Mouse (Mus musculus) embryonic facial prominence, embryonic 15.5 days (tissue): ENCODE results near the gene Cnn1. TPM values are rescaled to one million over a fixed set of nuclear protein-coding genes. Genes with fewer than 3 reads are reported as not detected.

Experiments
- ATAC-seq: fragments of 200-750 bp; cut with Nextera tagmentation; 2 replicates; pipeline ENCODE4 v1.8.0; 2017; ENCODE audit warnings: low read depth, moderate TSS enrichment; ENCODE audit not compliant: insufficient number of reproducible peaks, low FRiP score, low TSS enrichment
- H3K27ac ChIP-seq: fragments of 300-500 bp; sonication (generic); replicated peaks from 2 replicates; pipeline ENCODE4 v1.5.1; 2015; ENCODE audit warnings: mild to moderate bottlenecking, inconsistent platforms
- H3K27me3 ChIP-seq: fragments of 300-500 bp; sonication (generic); 2 replicates; pipeline ENCODE4 v1.6.1; 2015; ENCODE audit warnings: inconsistent platforms
- H3K36me3 ChIP-seq: fragments of 300-500 bp; sonication (generic); 2 replicates; pipeline ENCODE4 v1.6.1; 2015; ENCODE audit warnings: mild to moderate bottlenecking, inconsistent platforms
- H3K4me1 ChIP-seq: fragments of 300-500 bp; sonication (generic); 2 replicates; pipeline ENCODE4 v1.6.1; 2015; ENCODE audit warnings: inconsistent platforms
- H3K4me2 ChIP-seq: fragments of 300-500 bp; sonication (generic); replicated peaks from 2 replicates; pipeline ENCODE4 v1.6.1; 2015; ENCODE audit warnings: mild to moderate bottlenecking, inconsistent platforms
- H3K4me3 ChIP-seq: fragments of 300-500 bp; sonication (generic); replicated peaks from 2 replicates; pipeline ENCODE4 v1.5.1; 2015; ENCODE audit warnings: mild to moderate bottlenecking, inconsistent platforms
- H3K9ac ChIP-seq: fragments of 300-500 bp; sonication (generic); 2 replicates; pipeline ENCODE4 v1.6.1; 2015; ENCODE audit warnings: inconsistent platforms
- H3K9me3 ChIP-seq: fragments of 300-500 bp; sonication (generic); replicated peaks from 2 replicates; pipeline ENCODE4 v1.6.1; 2016; ENCODE audit warnings: inconsistent platforms
- WGBS: fragments of 180-500 bp; shearing (Covaris S2); methylation state at CpG from one replicate; pipeline ENCODE4 v1.1.7; 2015; 5-methylcytosine and 5-hydroxymethylcytosine counted together
- polyA plus RNA-seq: library from polyadenylated mRNA; unstranded; fragments of >200 nt; fragmentation: Nextera tagmentation; extraction: Ambion mirVana; gene quantifications from 2 replicates; pipeline ENCODE4 v1.2.1, GENCODE M21; 2015

Gene Cnn1
- polyA plus RNA-seq, 1 experiment from 2014 or later, result 4.3 TPM

- Histone ChIP-seq H3K9me3 (no peaks in the 10 kb centered on the region), H3K4me1 (peaks cover 13% of the 10 kb centered on the region), H3K27me3 (no peaks in the 10 kb centered on the region), H3K4me3 (peak overlapping the region; percentile 41), H3K4me2 (peak overlapping the region; percentile 64), H3K36me3 (no peaks in the 10 kb centered on the region), H3K9ac (peak overlapping the region; percentile 29; the same call in 1 of the 2 replicates), H3K27ac (0 out of 2 replicates have a peak overlapping the region, but pooled peaks have one; percentile 6)
- ATAC-seq, result 0 out of 2 replicates have a peak, but pooled peaks have one; percentile 15
- 2% methylated on average over 35 of the region's 35 CpGs for WGBS
Observed at GRCm38 (mm10) chr9:22131226-22131981, 32.4 kb downstream of the Cnn1 start.

- Histone ChIP-seq H3K9ac (no peak overlapping the region), H3K4me2 (peak overlapping the region; percentile 64)
- no peak for ATAC-seq
Observed at GRCm38 (mm10) chr9:22132220-22132619, 33.2 kb downstream of the Cnn1 start.

GRCm38 (mm10) chr9:22134246-22134890 lies 35.4 kb downstream of the Cnn1 start:
- Histone ChIP-seq H3K27me3 (no peaks in the 10 kb centered on the region), H3K36me3 (no peaks in the 10 kb centered on the region), H3K9me3 (no peaks in the 10 kb centered on the region), H3K4me1 (peaks cover 13% of the 10 kb centered on the region), H3K4me3 (no peak overlapping the region), H3K27ac (no peak overlapping the region), H3K9ac (no peak overlapping the region), H3K4me2 (no peak overlapping the region)
- ATAC-seq, result no peak
- 81% methylated on average over 7 of the region's 7 CpGs for WGBS

More at GRCm38 (mm10) chr9:22132220-22132619, 33.2 kb downstream of the Cnn1 start:
- Histone ChIP-seq H3K4me3 (peak overlapping the region; percentile 41), H3K27ac (peak overlapping the region; percentile 68; the same call in 1 of the 2 replicates), H3K36me3 (no peaks in the 10 kb centered on the region), H3K27me3 (no peaks in the 10 kb centered on the region), H3K9me3 (no peaks in the 10 kb centered on the region), H3K4me1 (peaks cover 13% of the 10 kb centered on the region)
- 40% methylated on average over 11 of the region's 11 CpGs for WGBS

- H3K27me3 ChIP-seq, result no peaks in the 10 kb centered on the region
- no peak overlapping the region for H3K4me2 ChIP-seq
- H3K4me3 ChIP-seq, result no peak overlapping the region
- H3K4me1 ChIP-seq, result peaks cover 13% of the 10 kb centered on the region
- H3K27ac ChIP-seq, result no peak overlapping the region
- no peak for ATAC-seq
- H3K9me3 ChIP-seq, result no peaks in the 10 kb centered on the region
- no peaks in the 10 kb centered on the region for H3K36me3 ChIP-seq
- H3K9ac ChIP-seq, result no peak overlapping the region
- 63% methylated on average over 9 of the region's 9 CpGs for WGBS
Observed at GRCm38 (mm10) chr9:22134988-22135643, 36.1 kb downstream of the Cnn1 start.

- WGBS, result 68% methylated on average over 7 of the region's 7 CpGs
- H3K27me3 ChIP-seq, result no peaks in the 10 kb centered on the region
- no peak within 1 kb of the TSS for H3K4me2 ChIP-seq
- H3K27ac ChIP-seq, result no peak within 1 kb of the TSS
- H3K36me3 ChIP-seq, result no peaks in the 10 kb centered on the region
- no peak within 1 kb of the TSS for H3K9ac ChIP-seq
- no peak within 1 kb of the TSS for H3K4me3 ChIP-seq
- H3K9me3 ChIP-seq, result no peaks in the 10 kb centered on the region
- no peak for ATAC-seq
- H3K4me1 ChIP-seq, result peaks cover 13% of the 10 kb centered on the region
Observed at GRCm38 (mm10) chr9:22135644-22136390, 36.8 kb downstream of the Cnn1 start, which contains the start of gene Acp5. Gene Acp5 (minus strand): TSS chr9:22135711.

- ATAC-seq, result no peak
- 19% methylated on average over 23 of the region's 23 CpGs for WGBS
Observed at GRCm38 (mm10) chr9:22136765-22137547, 37.9 kb downstream of the Cnn1 start.

GRCm38 (mm10) chr9:22138480-22138879 lies 39.5 kb downstream of the Cnn1 start:
- 32% methylated on average over 2 of the region's 2 CpGs for WGBS
- ATAC-seq, result no peak

More at GRCm38 (mm10) chr9:22136765-22137547, 37.9 kb downstream of the Cnn1 start:
- H3K9me3 ChIP-seq, result no peaks in the 10 kb centered on the region
- H3K4me1 ChIP-seq, result peaks cover 4% of the 10 kb centered on the region
- H3K27ac ChIP-seq, result no peak overlapping the region
- no peaks in the 10 kb centered on the region for H3K27me3 ChIP-seq
- no peak overlapping the region for H3K4me2 ChIP-seq
- no peaks in the 10 kb centered on the region for H3K36me3 ChIP-seq
- no peak overlapping the region for H3K4me3 ChIP-seq
- H3K9ac ChIP-seq, result no peak overlapping the region

GRCm38 (mm10) chr9:22139746-22140145 lies 40.7 kb downstream of the Cnn1 start:
- ATAC-seq, result no peak
- Histone ChIP-seq H3K4me2 (no peak overlapping the region), H3K9ac (no peak overlapping the region), H3K9me3 (no peaks in the 10 kb centered on the region), H3K4me3 (no peak overlapping the region), H3K4me1 (no peaks in the 10 kb centered on the region), H3K27ac (no peak overlapping the region), H3K27me3 (no peaks in the 10 kb centered on the region), H3K36me3 (no peaks in the 10 kb centered on the region)
- 90% methylated on average over 5 of the region's 5 CpGs for WGBS

More at GRCm38 (mm10) chr9:22138480-22138879, 39.5 kb downstream of the Cnn1 start:
- H3K9me3 ChIP-seq, result no peaks in the 10 kb centered on the region
- H3K36me3 ChIP-seq, result no peaks in the 10 kb centered on the region
- no peak overlapping the region for H3K9ac ChIP-seq
- no peak overlapping the region for H3K27ac ChIP-seq
- H3K27me3 ChIP-seq, result no peaks in the 10 kb centered on the region
- H3K4me1 ChIP-seq, result no peaks in the 10 kb centered on the region
- H3K4me2 ChIP-seq, result no peak overlapping the region
- no peak overlapping the region for H3K4me3 ChIP-seq

- Histone ChIP-seq H3K4me2 (no peak overlapping the region), H3K9me3 (no peaks in the 10 kb centered on the region), H3K9ac (no peak overlapping the region), H3K27ac (no peak overlapping the region), H3K36me3 (no peaks in the 10 kb centered on the region), H3K27me3 (no peaks in the 10 kb centered on the region), H3K4me3 (no peak overlapping the region), H3K4me1 (no peaks in the 10 kb centered on the region)
- WGBS, result 52% methylated on average over 17 of the region's 17 CpGs
- ATAC-seq, result 0 out of 2 replicates have a peak, but pooled peaks have one; percentile 54
Observed at GRCm38 (mm10) chr9:22143108-22144037, 44.4 kb downstream of the Cnn1 start.
